Mouse (Mus musculus): ENCODE data around the gene Abcc2.
A peak's percentile ranks its signal among the peaks of the same experiment; 100 is the strongest.

Gene Abcc2

GRCm38 (mm10) chr19:43852837-43853545 is 71.0 kb downstream of the Abcc2 start:
- no peak for DNase-seq

DNA sequence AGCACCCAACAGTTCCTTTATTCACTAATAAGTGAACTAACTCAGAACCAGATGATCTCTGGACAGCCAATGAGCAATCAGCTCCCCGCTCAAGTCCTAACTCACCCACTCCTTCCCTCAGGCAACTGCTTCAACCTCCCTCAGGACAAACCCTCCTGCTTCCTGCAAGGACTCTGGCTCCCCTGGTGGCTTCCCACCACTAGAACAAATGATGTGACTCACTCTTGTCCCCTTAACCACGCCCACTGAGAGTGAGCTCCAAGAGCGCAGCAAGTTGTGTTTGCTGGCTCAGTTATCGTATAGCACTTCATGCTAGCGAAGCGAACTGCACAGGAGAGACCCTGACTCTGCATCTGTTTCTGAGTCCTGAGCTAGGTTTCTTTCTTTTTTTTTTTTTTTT is 75.4 kb downstream of the Abcc2 start:
- DNase-seq: no peak

DNA sequence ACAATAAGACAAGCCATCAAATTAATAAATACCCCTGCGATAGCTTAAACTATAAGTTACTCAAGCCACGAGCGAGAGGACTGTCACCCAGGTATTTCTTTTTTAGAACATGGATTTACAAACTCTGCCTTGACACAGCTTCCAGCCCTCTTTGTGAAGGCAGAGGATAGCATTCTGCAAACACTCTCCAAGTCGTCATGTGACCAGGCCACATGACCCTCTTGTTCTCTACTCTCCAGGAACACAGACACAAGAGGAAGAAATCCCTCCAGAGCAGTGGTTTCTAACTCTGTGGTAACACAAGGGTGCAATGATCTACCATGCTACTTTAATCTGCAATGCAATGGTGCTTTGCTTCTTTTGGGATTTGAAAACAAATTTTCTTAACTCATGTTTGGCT is 88.4 kb downstream of the Abcc2 start:
- no peak for DNase-seq

DNA sequence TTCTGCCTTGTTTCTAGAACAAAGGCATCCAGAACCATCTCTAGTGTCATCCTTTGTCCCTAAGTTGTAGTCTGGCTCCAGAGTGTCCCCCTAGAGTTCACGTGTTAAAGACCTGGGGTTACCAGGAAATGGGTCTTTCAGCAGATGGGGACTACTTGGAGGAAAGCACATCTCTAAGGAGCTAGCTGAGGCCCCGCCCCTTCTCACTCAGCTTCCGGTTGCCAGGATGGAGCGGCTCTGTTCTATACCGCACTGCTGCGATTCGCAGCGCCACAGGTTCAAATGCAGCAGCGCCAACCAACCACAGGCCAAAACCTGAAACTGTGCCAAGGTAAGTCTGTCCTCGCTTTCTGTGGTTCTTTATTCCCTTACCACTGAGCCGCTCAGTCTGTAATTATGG is 92.4 kb downstream of the Abcc2 start:
- DNase-seq: no peak

GRCm38 (mm10) chr19:43875996-43876395 is 94.0 kb downstream of the Abcc2 start:
- DNase-seq: no peak

DNA sequence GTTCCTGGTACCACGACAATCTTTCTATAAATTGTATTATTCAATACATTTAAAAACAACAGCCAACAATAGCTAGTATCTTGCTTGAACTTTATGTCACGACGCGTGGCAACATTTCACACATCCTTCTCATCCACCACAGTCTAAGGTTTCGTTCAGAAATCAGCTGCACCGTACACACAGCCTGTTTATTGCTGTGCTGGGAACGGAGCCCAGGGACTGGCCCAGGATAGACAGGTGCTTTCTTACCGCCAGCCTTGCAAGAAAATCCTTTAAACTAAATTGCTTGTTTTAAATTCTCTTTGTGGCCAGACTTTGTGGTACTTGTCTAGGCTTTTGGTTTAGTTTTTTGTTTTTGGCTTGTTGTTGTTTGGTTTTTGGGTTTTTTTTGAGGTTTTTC is 95.4 kb downstream of the Abcc2 start:
- DNase-seq: no peak

- DNase-seq: no peak
Observed at GRCm38 (mm10) chr19:43878111-43879092, 96.4 kb downstream of the Abcc2 start.

- peak; percentile 54 for DNase-seq
Observed at GRCm38 (mm10) chr19:43879401-43880212, 97.6 kb downstream of the Abcc2 start.

DNA sequence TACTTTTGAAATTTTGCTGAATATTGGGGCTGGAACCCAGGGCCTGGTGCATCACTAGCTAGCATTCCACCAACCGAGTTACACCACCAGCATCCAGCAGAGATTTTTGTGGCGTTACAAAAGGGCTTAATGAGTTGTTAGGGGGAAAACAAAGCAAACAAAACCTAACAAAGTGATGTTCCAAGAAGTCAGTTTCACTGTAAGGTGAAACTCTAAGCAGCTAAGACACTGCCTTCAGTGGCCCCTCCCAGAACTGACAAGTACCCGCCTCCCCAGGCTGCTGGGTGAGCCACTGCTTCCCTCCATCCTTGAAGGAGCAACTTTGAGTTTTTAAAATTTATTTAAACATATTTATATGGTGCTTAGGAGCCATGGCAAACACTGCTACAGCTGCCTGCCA is 98.4 kb downstream of the Abcc2 start:
- DNase-seq: no peak

DNA sequence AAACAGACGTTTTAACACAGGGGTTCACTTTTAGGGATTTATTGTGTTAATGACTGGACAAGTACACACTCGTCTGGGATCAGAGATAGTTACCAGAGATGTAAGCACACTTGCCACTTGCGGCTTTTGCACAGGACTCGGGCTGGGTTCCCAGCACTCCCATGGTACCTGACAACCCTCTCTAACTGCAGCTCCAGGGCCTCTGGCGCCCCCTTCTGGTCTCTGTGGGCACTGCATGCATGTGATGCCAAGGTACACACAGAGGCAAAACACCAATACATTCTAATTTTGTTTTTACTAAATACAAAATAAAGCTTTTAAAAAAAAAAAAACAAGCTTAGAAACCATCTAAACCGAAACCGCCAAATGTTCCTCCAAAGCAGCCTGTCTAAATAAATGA is 99.6 kb downstream of the Abcc2 start:
- no peak for DNase-seq

- DNase-seq: no peak
Observed at GRCm38 (mm10) chr19:43882895-43883573, 101.0 kb downstream of the Abcc2 start.

- no peak for DNase-seq
Observed at GRCm38 (mm10) chr19:43884668-43885498, 102.9 kb downstream of the Abcc2 start.

DNA sequence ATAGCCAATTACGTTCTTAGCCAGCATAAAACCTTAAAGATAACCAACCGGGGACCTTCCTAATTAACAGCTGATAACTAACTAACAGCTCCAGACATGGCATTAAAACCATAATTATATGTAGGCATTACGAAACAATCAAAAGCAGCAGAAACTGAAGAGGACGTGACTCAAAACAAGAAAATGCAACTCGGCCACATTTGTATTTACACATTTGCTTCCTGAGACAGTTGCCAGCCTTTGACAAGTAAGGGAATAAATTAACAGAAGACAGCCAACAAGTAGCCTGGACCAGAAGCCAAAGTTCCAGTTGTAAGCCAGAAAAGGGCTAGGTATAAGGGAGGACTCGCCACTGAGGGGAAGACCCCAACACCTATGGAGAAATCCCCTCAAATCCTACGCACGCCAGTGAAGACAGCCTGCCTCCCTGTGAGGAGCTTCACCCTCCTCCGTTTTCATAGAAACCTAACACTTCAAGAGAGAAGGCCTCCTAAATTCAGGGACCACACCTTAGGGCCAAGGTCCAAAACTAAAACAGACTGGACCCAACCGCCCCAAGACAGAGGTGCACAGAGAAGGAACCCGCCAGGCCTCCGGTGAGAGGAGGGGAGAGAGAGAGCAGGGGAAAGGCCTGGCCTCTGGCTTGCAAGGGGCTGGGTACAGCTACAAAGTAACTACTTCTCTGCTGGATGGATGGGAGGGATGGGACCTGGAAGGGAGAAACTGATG is 104.5 kb downstream of the Abcc2 start:
- no peak for DNase-seq

- DNase-seq: no peak
Observed at GRCm38 (mm10) chr19:43887242-43887641, 105.2 kb downstream of the Abcc2 start.

DNA sequence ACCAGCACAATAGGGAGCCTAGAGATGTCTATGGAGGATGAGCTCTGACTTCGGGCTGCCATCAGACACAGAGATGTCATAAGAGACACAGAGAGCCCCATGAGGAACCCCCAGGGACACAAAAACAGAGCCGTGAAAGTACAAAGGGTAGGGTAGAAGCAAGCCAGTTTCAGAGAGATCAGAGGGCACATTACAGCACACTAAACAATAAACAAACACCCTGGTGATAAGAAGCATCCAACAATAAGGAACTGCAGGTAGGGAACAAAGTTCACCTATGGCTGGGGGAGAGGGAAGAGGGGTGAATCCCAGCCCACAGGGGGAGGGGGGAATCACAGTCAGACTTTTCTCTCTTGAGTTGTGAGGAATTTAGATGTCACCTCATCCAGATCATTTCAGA is 105.7 kb downstream of the Abcc2 start:
- DNase-seq: no peak

Data from cerebellum, adult 11 months (tissue).